Comparison of ENCODE assay signal across 28 mouse cellular contexts in the genomic region with DNA sequence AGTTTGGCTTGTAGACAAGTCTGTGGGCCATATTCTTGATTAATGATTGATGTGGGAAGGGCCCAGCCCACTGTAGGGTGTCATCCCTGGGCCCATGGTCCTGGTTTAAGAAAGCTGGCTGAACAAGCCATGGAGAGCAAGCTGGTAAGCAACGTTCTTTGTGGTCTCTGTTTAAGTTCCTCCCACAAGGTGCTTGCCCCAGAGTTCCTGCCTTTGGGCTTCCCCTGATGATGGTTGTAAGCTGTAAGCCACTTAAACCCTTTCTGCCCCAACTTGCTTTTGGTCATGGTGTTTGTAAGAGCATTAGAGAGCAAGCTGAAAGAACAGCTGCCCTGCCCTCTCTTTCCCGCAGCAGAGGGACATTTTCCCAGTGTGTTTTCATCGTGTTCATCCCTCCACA. TPM values are rescaled to one million over a fixed set of nuclear protein-coding genes. Genes with fewer than 3 reads are reported as not detected.
DNase-seq lines count a peak whose midpoint lies in the region; TF ChIP-seq lines count a peak whose summit lies in the region.
"Had no signal": no experiment of that assay in that cellular context is flagged by ENCODE, and none has a peak within 500 bp of the region (broad histone marks: within the 10 kb centered on the region; RNA-seq: fewer than 3 reads in every experiment).

No protein-coding gene starts in this region.

- DNase-seq in thymus, adult 2 months, result peak; percentile 8
- DNase-seq in thymus, adult 18-20 months, result no peak
- DNase-seq in CH12.LX (ENCODE audit: extremely low read depth), result no peak
- peak; percentile 67 for DNase-seq in gonadal fat pad, adult 2 months (ENCODE audit: low read depth)
- peak; percentile 8 for DNase-seq in naive thymus-derived CD4-positive, alpha-beta T cell, adult 2 months (ENCODE audit: low read depth)
- no peak for DNase-seq in urinary bladder, postnatal 10 days (ENCODE audit: low spot score)
- DNase-seq in adrenal gland, postnatal 25 days, result no peak
- no peak for DNase-seq in layer of hippocampus, postnatal 14 days (ENCODE audit: low spot score in 2 of 2)
- DNase-seq: cerebellum, adult 2 months; cerebellum, postnatal 25 days; embryo, embryonic 11 days; gastrocnemius, postnatal 14 days; heart, postnatal 4 days; kidney, adult 9 months; kidney, postnatal 36 days; lung, adult 18-20 months; lung, postnatal 14 days; right cerebral cortex, adult 18-20 months; right cerebral cortex, postnatal 4 days had no signal

- H3K27me3 ChIP-seq in thymus, adult 2 months (ENCODE audit: control insufficient read depth, insufficient read depth, low read length), result no peaks in the 10 kb centered on the region
- H3K27me3 ChIP-seq in CH12.LX (replicated peaks), result no peaks in the 10 kb centered on the region
- H3K27me3 ChIP-seq: embryonic facial prominence, embryonic 13.5 days; heart, embryonic 15.5 days; hindbrain, embryonic 15.5 days; limb, embryonic 13.5 days; liver, embryonic 12.5 days; megakaryocyte, embryonic 14.5 days; neural tube, embryonic 15.5 days; stomach, embryonic 15.5 days had no signal

- TF ChIP-seq POLR2A in thymus, adult 2 months (IDR thresholded peaks at IDR 0.05; ENCODE audit: control insufficient read depth, extremely low read depth, insufficient read depth, low read length, poor library complexity), result no peak
- TF ChIP-seq POLR2A in CH12.LX (IDR thresholded peaks at IDR 0.05; ENCODE audit: low read depth, low read length), result no peak

- WGBS in thymus, adult 2 months, result 34% methylated on average over 3 of the region's 3 CpGs

- no peak overlapping the region for H3K4me2 ChIP-seq in CH12.LX (ENCODE audit: insufficient read depth, low read depth, poor library complexity, severe bottlenecking)
- H3K4me2 ChIP-seq: embryonic facial prominence, embryonic 13.5 days; heart, embryonic 15.5 days; hindbrain, embryonic 15.5 days; limb, embryonic 13.5 days; liver, embryonic 12.5 days; neural tube, embryonic 15.5 days; stomach, embryonic 15.5 days had no signal

- no peak overlapping the region for H3K4me3 ChIP-seq in thymus, adult 2 months (ENCODE audit: control insufficient read depth, insufficient read depth, low read length)
- H3K4me3 ChIP-seq in CH12.LX (replicated peaks in 1 of 3; ENCODE audit: low read depth in 2 of 3, low read length in 2 of 3, poor library complexity in 1 of 3), result no peak overlapping the region
- H3K4me3 ChIP-seq: embryonic facial prominence, embryonic 13.5 days; heart, embryonic 15.5 days; hindbrain, embryonic 15.5 days; limb, embryonic 13.5 days; liver, embryonic 12.5 days; megakaryocyte, embryonic 14.5 days; myocyte; neural tube, embryonic 15.5 days; stomach, embryonic 15.5 days had no signal

- no peaks in the 10 kb centered on the region for H3K9me3 ChIP-seq in CH12.LX (replicated peaks; ENCODE audit: low read length)
- H3K9me3 ChIP-seq: embryonic facial prominence, embryonic 13.5 days; heart, embryonic 15.5 days; hindbrain, embryonic 15.5 days; limb, embryonic 13.5 days; liver, embryonic 12.5 days; megakaryocyte, embryonic 14.5 days; neural tube, embryonic 15.5 days; stomach, embryonic 15.5 days had no signal

- no peaks in the 10 kb centered on the region for H3K36me3 ChIP-seq in thymus, adult 2 months (ENCODE audit: control insufficient read depth, insufficient read depth, low read length)
- peaks cover 0 to 2% of the 10 kb centered on the region in 2 experiments for H3K36me3 ChIP-seq in CH12.LX (replicated peaks in 1 of 2; ENCODE audit: control insufficient read depth in 1 of 2, insufficient read depth in 1 of 2, low read length in 1 of 2)
- H3K36me3 ChIP-seq: embryonic facial prominence, embryonic 13.5 days; heart, embryonic 15.5 days; hindbrain, embryonic 15.5 days; limb, embryonic 13.5 days; liver, embryonic 12.5 days; neural tube, embryonic 15.5 days; stomach, embryonic 15.5 days had no signal

- TF ChIP-seq CTCF in thymus, adult 2 months (IDR thresholded peaks at IDR 0.05; ENCODE audit: borderline replicate concordance, control insufficient read depth, extremely low read depth, insufficient read depth, low read length, poor library complexity), result no peak
- TF ChIP-seq CTCF in CH12.LX (conservative IDR thresholded peaks at IDR 0.05 in 1 of 2, IDR thresholded peaks at IDR 0.05 in 1 of 2; ENCODE audit: low read depth in 2 of 2, low read length in 2 of 2), result no peak

- dilution Hi-C loops in CH12.LX (cut with MboI; ENCODE audit: extremely low pct_ligation_motif_present, extremely low pct_unique_long_range_greater_than_20kb, low sequenced_read_pairs), result no loop called here

- no peak for TF ChIP-seq RAD21 in CH12.LX (IDR thresholded peaks at IDR 0.05; ENCODE audit: low read depth, low read length)

- 0 out of 2 replicates have a peak, but pooled peaks cover 2% of the 10 kb centered on the region for H3K79me2 ChIP-seq in CH12.LX (replicated peaks; ENCODE audit: control insufficient read depth, extremely low read depth, insufficient read depth, poor library complexity, severe bottlenecking)

- H3K27ac ChIP-seq in thymus, adult 2 months (ENCODE audit: control insufficient read depth, insufficient read depth, low read length), result no peak overlapping the region
- H3K27ac ChIP-seq in CH12.LX (ENCODE audit: insufficient read depth, low read depth), result no peak overlapping the region
- H3K27ac ChIP-seq: embryonic facial prominence, embryonic 13.5 days; heart, embryonic 15.5 days; hindbrain, embryonic 15.5 days; limb, embryonic 13.5 days; liver, embryonic 12.5 days; neural tube, embryonic 15.5 days; stomach, embryonic 15.5 days had no signal

- in situ Hi-C loops in CH12.LX (cut with MboI; ENCODE audit: low pct_ligation_motif_present, low pct_unique_long_range_greater_than_20kb, low sequenced_read_pairs), result no loop called here

- H3K4me1 ChIP-seq in thymus, adult 2 months (replicated peaks; ENCODE audit: control insufficient read depth, insufficient read depth, low read length), result peaks cover 13% of the 10 kb centered on the region
- H3K4me1 ChIP-seq in CH12.LX (ENCODE audit: control insufficient read depth in 1 of 2, insufficient read depth in 2 of 2), result peaks cover 6 to 31% of the 10 kb centered on the region in 2 experiments
- H3K4me1 ChIP-seq: liver, embryonic 12.5 days; stomach, embryonic 15.5 days had no signal

- TF ChIP-seq EP300 in CH12.LX (IDR thresholded peaks at IDR 0.05; ENCODE audit: low read length), result no peak

- no peak overlapping the region for H3K9ac ChIP-seq in CH12.LX (ENCODE audit: insufficient read depth, low read depth)
- H3K9ac ChIP-seq: embryonic facial prominence, embryonic 13.5 days; heart, embryonic 15.5 days; hindbrain, embryonic 15.5 days; limb, embryonic 13.5 days; liver, embryonic 12.5 days; neural tube, embryonic 15.5 days; stomach, embryonic 15.5 days had no signal

TF ChIP-seq in CH12.LX, 34 proteins besides CTCF, POLR2A, EP300 and RAD21:
- peak; percentile 44 for TF ChIP-seq ZNF384 (IDR thresholded peaks at IDR 0.05; ENCODE audit: low read depth, low read length)
- TF ChIP-seq NELFE (IDR thresholded peaks at IDR 0.05; ENCODE audit: low read depth, low read length), result no peak

RNA-seq across cellular contexts. Expression of gene Map3k20, which starts 43.0 kb away (rescaled TPM):
- polyA plus RNA-seq in thymus, adult 2 months (2012; rRNA removed), result 7.5 and 8.3 TPM in 2 replicates
- total RNA-seq in CH12.LX (2012; rRNA removed) (6.1 and 6.2 TPM in 2 replicates), CH12.LX (2014; rRNA removed) (6.6 TPM in 2 replicates)
- 3.5 and 4.1 TPM in 2 replicates for polyA plus RNA-seq in CH12.LX (2012; ENCODE audit: insufficient read length, low read depth)
- polyA plus RNA-seq in gonadal fat pad, adult 2 months (2012; rRNA removed), result 14.9 and 15.4 TPM in 2 replicates
- 28.2 and 36.1 TPM in 2 replicates for total RNA-seq in adrenal gland, postnatal 25 days (2021)
- 10 to 100 TPM; 16.7 to 18.2 TPM for total RNA-seq in layer of hippocampus, postnatal 14 days (2021)

Comparison
In these comparisons a context has a peak if more than half of its experiments do, and no peak if none do; other contexts are left out.
1. DNase-seq: peak in thymus, adult 2 months (single experiment), gonadal fat pad, adult 2 months (single experiment) and naive thymus-derived CD4-positive, alpha-beta T cell, adult 2 months (single experiment); none in thymus, adult 18-20 months (0 of 2), CH12.LX (single experiment), urinary bladder, postnatal 10 days (single experiment), adrenal gland, postnatal 25 days (single experiment) and layer of hippocampus, postnatal 14 days (0 of 2).